Mouse (Mus musculus) stomach, postnatal 0 days (tissue): ENCODE data around the gene Lgr4. TPM values are rescaled to one million over a fixed set of nuclear protein-coding genes. Genes with fewer than 3 reads are reported as not detected.

ENCODE experiments used
- ATAC-seq: fragments of 200-750 bp; cut with Nextera tagmentation; 2 replicates; pipeline ENCODE4 v1.8.0; 2017; ENCODE audit not compliant: low FRiP score, low TSS enrichment
- DNase-seq: peaks from one replicate; pipeline ENCODE4 v3.0.0-alpha.2; 2016; ENCODE audit warnings: low spot score
- H3K27ac ChIP-seq: fragments of 300-500 bp; sonication (generic); replicated peaks from 2 replicates; pipeline ENCODE4 v1.5.1; 2014; ENCODE audit warnings: mild to moderate bottlenecking, control low read depth
- H3K27me3 ChIP-seq: fragments of 300-500 bp; sonication (generic); 2 replicates; pipeline ENCODE4 v1.6.1; 2014; ENCODE audit warnings: low read length; ENCODE audit not compliant: control insufficient read depth, insufficient read depth
- H3K36me3 ChIP-seq: fragments of 300-500 bp; sonication (generic); 2 replicates; pipeline ENCODE4 v1.6.1; 2014; ENCODE audit warnings: low read length, mixed read lengths; ENCODE audit not compliant: control insufficient read depth, insufficient read depth
- H3K4me1 ChIP-seq: fragments of 300-500 bp; sonication (generic); replicated peaks from 2 replicates; pipeline ENCODE4 v1.6.1; 2014; ENCODE audit warnings: antibody characterized with exemption; ENCODE audit not compliant: control insufficient read depth, insufficient read depth
- H3K4me2 ChIP-seq: fragments of 300-500 bp; sonication (generic); replicated peaks from 2 replicates; pipeline ENCODE4 v1.6.1; 2014; ENCODE audit warnings: low read depth, mild to moderate bottlenecking, control low read depth, moderate library complexity
- H3K4me3 ChIP-seq: fragments of 300-500 bp; sonication (generic); 2 replicates; pipeline ENCODE4 v1.5.1; 2014; ENCODE audit warnings: low read depth, low read length, control low read depth
- H3K9ac ChIP-seq: fragments of 300-500 bp; sonication (generic); 2 replicates; pipeline ENCODE4 v1.6.1; 2014; ENCODE audit warnings: mild to moderate bottlenecking, low read length, control low read depth, mixed read lengths
- H3K9me3 ChIP-seq: fragments of 300-500 bp; sonication (generic); 2 replicates; pipeline ENCODE4 v1.6.1; 2016; ENCODE audit warnings: low read length; ENCODE audit not compliant: control insufficient read depth
- CTCF ChIP-seq: IDR thresholded peaks from 2 replicates; pipeline ENCODE4 v1.5.1; 2016; ENCODE audit warnings: antibody characterized with exemption, low read depth, mild to moderate bottlenecking, moderate library complexity
- EP300 ChIP-seq: optimal IDR thresholded peaks from 2 replicates; pipeline ENCODE3; 2016; ENCODE audit warnings: antibody characterized with exemption
- WGBS: fragments of 180-500 bp; shearing (Covaris S2); extraction: QIAGEN DNeasy Blood & Tissue Kit; methylation state at CpG from one replicate; pipeline ENCODE4 v1.1.7; 2014; 5-methylcytosine and 5-hydroxymethylcytosine counted together
- polyA plus RNA-seq: library from polyadenylated mRNA; unstranded; fragments of >200 nt; fragmentation: Nextera tagmentation; extraction: Ambion mirVana; gene quantifications from 2 replicates; pipeline ENCODE4 v1.2.1, GENCODE M21; 2015

Lgr4 gene
- polyA plus RNA-seq, 1 experiment from 2014 or later: 15.0 TPM

GRCm38 (mm10) chr2:109995061-109995460 is 77.6 kb downstream of the Lgr4 start:
- Histone ChIP-seq H3K27ac (no peak overlapping the region; the same call in 1 of the 2 replicates), H3K4me3 (no peak overlapping the region), H3K4me1 (peaks cover 2% of the 10 kb centered on the region), H3K9ac (no peak overlapping the region), H3K9me3 (no peaks in the 10 kb centered on the region), H3K4me2 (no peak overlapping the region), H3K27me3 (no peaks in the 10 kb centered on the region), H3K36me3 (peaks cover 3% of the 10 kb centered on the region; the same call in 1 of the 2 replicates)
- DNase-seq: no peak
- WGBS: 46% methylated on average over 2 of the region's 2 CpGs
- TF ChIP-seq CTCF (no peak), EP300 (no peak)
- ATAC-seq: no peak

- DNase-seq (no peak), ATAC-seq (no peak)
- TF ChIP-seq CTCF: no peak
- TF ChIP-seq EP300: no peak
- H3K9ac ChIP-seq: no peak overlapping the region
- peaks cover 2% of the 10 kb centered on the region for H3K4me1 ChIP-seq
- H3K36me3 ChIP-seq: peaks cover 3% of the 10 kb centered on the region; the same call in 1 of the 2 replicates
- H3K4me3 ChIP-seq: no peak overlapping the region
- 76% methylated on average over 12 of the region's 12 CpGs for WGBS
- H3K27ac ChIP-seq: no peak overlapping the region; the same call in 1 of the 2 replicates
- no peak overlapping the region for H3K4me2 ChIP-seq
- H3K27me3 ChIP-seq: no peaks in the 10 kb centered on the region
- no peaks in the 10 kb centered on the region for H3K9me3 ChIP-seq
Observed at GRCm38 (mm10) chr2:109996411-109996810, 79.0 kb downstream of the Lgr4 start.

DNA sequence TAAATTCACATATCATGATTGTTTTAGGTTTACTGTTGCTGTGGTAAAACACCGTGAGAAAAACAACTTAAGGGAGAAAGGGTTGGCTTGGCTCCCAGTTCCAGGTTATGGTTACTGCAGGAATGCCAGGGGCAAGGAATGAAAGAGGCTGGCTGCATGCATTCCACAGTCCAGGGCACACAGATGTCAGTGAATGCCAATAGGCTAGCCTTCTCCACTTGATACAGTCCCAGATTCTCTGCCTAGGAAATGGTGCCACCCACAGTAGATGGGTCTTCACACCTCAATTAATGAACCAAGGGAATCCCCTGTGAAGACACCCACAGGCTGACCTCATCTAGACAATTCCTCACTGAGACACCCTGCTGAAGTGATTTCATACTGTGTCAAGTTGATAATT is 87.2 kb downstream of the Lgr4 start:
- TF ChIP-seq EP300 (no peak), CTCF (no peak)
- Histone ChIP-seq H3K4me3 (no peak overlapping the region), H3K27ac (0 out of 2 replicates have a peak overlapping the region, but pooled peaks have one; percentile 30), H3K9ac (no peak overlapping the region), H3K4me2 (no peak overlapping the region), H3K36me3 (no peaks in the 10 kb centered on the region; the same call in 1 of the 2 replicates), H3K4me1 (no peaks in the 10 kb centered on the region), H3K27me3 (no peaks in the 10 kb centered on the region), H3K9me3 (no peaks in the 10 kb centered on the region)
- ATAC-seq: no peak
- no peak for DNase-seq
- WGBS: 58% methylated on average over 1 of the region's 1 CpGs

GRCm38 (mm10) chr2:110005164-110005563 is 87.7 kb downstream of the Lgr4 start:
- DNase-seq (peak; percentile 40), ATAC-seq (0 out of 2 replicates have a peak, but pooled peaks have one; percentile 51)
- Histone ChIP-seq H3K9ac (no peak overlapping the region), H3K27ac (no peak overlapping the region), H3K4me1 (no peaks in the 10 kb centered on the region), H3K9me3 (no peaks in the 10 kb centered on the region), H3K4me3 (no peak overlapping the region), H3K36me3 (no peaks in the 10 kb centered on the region; the same call in 1 of the 2 replicates), H3K4me2 (no peak overlapping the region), H3K27me3 (no peaks in the 10 kb centered on the region)
- TF ChIP-seq CTCF: no peak
- no peak for TF ChIP-seq EP300
- WGBS: 51% methylated on average over 3 of the region's 3 CpGs

- ATAC-seq (peak; percentile 68; the same call in 1 of the 2 replicates), DNase-seq (no peak)
- 60% methylated on average over 3 of the region's 3 CpGs for WGBS
- Histone ChIP-seq H3K4me3 (no peak overlapping the region), H3K4me2 (no peak overlapping the region), H3K9ac (no peak overlapping the region), H3K27me3 (no peaks in the 10 kb centered on the region), H3K9me3 (no peaks in the 10 kb centered on the region), H3K4me1 (no peaks in the 10 kb centered on the region), H3K36me3 (no peaks in the 10 kb centered on the region; the same call in 1 of the 2 replicates), H3K27ac (no peak overlapping the region)
- no peak for TF ChIP-seq CTCF
- TF ChIP-seq EP300: no peak
Observed at GRCm38 (mm10) chr2:110005596-110006239, 88.3 kb downstream of the Lgr4 start.

- TF ChIP-seq EP300 (no peak), CTCF (no peak)
- no peak for ATAC-seq
- Histone ChIP-seq H3K36me3 (peaks cover 8% of the 10 kb centered on the region; the same call in 1 of the 2 replicates), H3K4me1 (no peaks in the 10 kb centered on the region), H3K9ac (no peak overlapping the region), H3K27ac (no peak overlapping the region), H3K27me3 (no peaks in the 10 kb centered on the region), H3K4me2 (no peak overlapping the region), H3K9me3 (no peaks in the 10 kb centered on the region), H3K4me3 (no peak overlapping the region)
- DNase-seq: no peak
- WGBS: 75% methylated on average over 10 of the region's 10 CpGs
Observed at GRCm38 (mm10) chr2:110007423-110008267, 90.2 kb downstream of the Lgr4 start.
